Mouse (Mus musculus): Measurements from ENCODE around the gene Noxo1.
A peak's percentile ranks its signal among the peaks of the same experiment; 100 is the strongest.
"Not testable (repeated sequence)": the region's sequence is repeated elsewhere in the genome, so short reads cannot be mapped to it uniquely, and the experiment has no call there.

Gene Noxo1

GRCm38 (mm10) chr17:24677500-24678080 is 18.4 kb upstream of the Noxo1 start:
- peak in 1 of 2 experiments; percentile 4 for DNase-seq

- peak in 1 of 2 experiments; percentile 31 for DNase-seq
Observed at GRCm38 (mm10) chr17:24686514-24686913, 9.5 kb upstream of the Noxo1 start.

DNA sequence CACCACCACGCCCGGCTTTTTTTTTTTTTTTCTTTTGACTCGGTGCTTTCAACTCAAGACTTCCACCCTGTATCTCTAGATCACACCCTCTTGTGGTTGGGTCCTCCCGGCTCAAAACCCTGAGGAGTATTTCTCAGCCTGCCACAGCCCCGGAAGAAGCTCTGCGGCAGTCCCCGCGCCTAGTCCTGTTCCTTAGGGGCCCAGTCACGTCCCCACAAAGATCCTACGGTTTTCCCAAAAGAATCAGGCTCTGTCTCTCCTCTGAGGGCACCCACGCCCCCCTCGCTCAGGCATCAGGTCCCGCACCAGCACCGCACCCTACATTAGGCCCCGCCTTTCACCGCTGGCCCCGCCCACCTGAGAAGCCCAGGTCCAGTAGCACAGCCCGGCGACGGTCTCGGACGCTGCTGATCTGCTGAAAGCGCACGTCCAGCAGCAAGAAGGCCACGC is 8.9 kb upstream of the Noxo1 start:
- DNase-seq, result peak; percentile 41 to 64

DNA sequence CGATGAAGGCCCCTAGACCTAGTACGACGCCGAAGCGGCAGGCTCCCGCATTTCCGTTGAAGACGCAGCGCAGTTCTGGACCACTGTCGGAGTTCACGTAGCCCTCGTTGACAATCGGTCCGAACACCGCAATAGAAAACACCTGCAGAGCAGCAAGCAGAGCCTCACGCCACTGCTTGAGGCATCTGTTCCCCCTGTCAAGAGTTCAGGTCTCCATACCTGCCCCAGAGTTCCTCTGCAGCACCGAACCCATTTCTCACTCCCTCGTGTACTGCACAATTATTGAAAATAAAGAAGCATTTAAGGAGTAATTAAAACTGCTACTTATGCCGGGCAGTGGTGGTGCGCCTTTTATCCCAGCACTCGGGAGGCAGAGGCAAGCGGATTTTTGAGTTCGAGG is 8.4 kb upstream of the Noxo1 start:
- DNase-seq, result no peak

- peak in 1 of 2 experiments; percentile 4 for DNase-seq
Observed at GRCm38 (mm10) chr17:24689251-24690081, 6.6 kb upstream of the Noxo1 start, which contains the start of gene Syngr3. Gene Syngr3 (minus strand): TSS chr17:24689955.

DNA sequence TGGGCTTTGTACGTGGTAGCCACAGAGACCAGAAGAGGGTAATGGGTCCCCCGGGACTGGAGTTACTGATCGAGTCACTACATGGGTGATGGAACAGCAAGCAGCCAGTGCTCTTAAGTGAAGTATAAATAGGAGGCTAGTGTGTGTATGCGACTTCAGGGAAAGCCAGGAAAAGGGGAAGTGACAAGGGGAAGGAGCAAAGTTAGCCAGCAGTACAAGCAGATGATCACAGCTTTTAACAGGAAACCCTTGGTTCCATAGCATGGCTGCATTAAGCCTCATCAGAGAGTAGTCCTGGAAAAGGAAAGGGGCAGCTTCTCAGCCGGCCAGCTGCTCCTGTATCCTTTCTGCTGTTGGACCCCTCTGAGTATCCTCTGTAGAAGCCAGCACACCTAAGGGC is 3.6 kb upstream of the Noxo1 start:
- no peak for DNase-seq

DNA sequence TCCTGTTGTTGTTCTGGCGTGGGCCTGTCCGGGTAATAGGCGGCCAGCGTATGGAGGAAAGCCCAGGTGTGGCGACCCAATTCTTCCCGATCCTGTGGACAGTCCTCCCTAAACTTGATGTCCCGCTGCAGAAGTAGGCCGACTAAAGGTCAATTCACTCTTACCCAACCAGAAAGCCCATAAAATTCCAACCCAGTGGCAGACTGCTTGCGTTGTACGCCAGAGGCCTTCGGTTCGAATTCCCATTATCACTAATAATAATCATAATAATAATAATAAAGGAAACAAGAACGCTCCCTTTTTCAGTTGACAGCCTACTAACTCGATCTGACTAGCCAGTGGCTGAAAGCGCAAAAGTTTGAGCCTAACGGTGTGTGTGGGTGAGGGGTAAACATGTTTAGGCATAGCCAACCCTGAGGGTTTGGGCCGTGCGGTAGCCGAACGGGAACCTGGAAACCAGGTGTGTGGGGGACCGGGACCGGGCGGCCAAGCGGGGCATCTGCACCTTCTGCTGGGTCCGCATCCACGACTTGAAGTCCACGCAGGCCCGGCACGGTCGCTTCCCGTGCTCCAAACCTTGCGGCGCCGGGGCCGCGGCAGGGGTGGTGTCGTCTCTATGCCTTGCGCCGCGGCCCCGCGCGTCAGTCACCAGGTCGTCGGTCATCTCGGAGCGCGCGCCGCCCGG is 566 bp upstream of the Noxo1 start:
- DNase-seq, result no peak

GRCm38 (mm10) chr17:24697985-24698384 is 2.0 kb downstream of the Noxo1 start:
- DNase-seq, result peak in 1 of 2 experiments; percentile 23

- peak in 1 of 2 experiments; percentile 2 for DNase-seq
Observed at GRCm38 (mm10) chr17:24698715-24699114, 2.7 kb downstream of the Noxo1 start.

GRCm38 (mm10) chr17:24699473-24699872 is 3.4 kb downstream of the Noxo1 start:
- peak in 1 of 2 experiments; percentile 3 for DNase-seq

GRCm38 (mm10) chr17:24701251-24701650 is 5.2 kb downstream of the Noxo1 start:
- no peak for DNase-seq

GRCm38 (mm10) chr17:24705821-24706220 is 9.8 kb downstream of the Noxo1 start:
- no peak for DNase-seq

- peak; percentile 77 to 84 for DNase-seq
Observed at GRCm38 (mm10) chr17:24706982-24707800, 11.2 kb downstream of the Noxo1 start, which contains the start of gene Tbl3. Gene Tbl3 (minus strand): TSS chr17:24707660.

DNA sequence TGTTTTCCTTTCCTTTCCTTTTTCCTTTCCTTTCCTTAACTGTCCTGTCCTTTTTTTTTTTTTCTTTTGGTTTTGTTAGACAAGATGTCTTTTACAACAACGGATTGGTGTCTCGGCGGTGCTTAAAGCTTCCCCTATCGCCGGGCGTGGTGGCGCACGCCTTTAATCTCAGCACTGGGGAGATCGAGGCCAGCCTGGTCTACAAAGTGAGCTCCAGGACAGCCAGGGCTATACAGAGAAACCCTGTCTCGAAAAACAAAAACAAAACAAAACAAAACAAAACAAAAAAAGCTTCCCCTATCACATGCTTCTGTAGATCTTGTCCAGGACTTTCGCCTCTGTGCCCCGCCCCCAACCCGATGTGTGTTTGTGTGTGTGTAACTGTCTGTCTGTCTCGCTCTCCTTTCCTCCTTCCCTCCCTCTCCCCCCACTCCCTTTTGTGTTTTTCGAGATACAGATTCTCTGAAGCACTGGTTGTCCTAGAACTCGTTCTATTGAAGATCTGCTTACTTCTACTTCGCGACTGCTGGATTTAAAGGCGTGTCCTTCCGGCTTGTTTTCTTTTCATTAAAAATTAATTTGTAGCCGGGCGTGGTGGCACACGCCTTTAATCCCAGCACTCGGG is 11.9 kb downstream of the Noxo1 start:
- DNase-seq, result no peak

DNA sequence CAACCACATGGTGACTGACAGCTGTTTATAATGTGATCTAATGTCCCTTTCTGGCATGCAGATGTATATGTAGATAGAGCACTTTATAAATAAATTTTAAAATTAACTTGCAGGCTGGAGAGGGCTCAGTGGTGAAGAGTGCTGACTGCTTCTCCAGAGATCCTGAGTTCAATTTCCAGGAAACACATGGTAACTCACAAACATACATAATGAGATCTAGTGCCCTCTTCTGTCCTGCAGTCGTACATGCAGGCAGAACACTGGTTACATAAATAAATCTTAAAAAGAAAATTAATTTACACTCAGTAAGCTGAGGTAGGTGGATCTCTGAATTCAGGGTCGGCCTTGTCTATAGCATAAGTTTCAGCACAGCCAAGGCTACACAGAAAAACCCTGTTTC is 12.6 kb downstream of the Noxo1 start:
- DNase-seq, result no peak

DNA sequence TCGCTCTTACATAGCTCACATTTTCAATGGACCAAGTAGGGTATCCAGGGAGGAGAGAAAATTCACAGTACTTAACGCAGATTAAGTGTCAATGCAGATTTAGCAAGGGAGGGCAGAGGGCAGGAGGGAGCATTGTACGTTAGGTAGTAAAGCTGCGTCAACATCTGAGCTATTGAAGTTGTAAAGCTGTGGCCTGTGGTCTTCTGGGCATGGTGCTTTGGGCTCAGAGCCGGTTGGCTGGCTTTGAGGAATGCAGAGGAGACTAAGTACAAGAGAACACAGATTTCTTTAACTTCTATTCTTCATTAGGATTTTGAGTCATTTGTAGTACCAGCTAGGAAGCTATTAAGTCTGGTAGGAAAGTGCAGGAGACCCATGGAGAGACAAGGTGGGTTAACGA is 19.5 kb downstream of the Noxo1 start:
- no peak for DNase-seq

GRCm38 (mm10) chr17:24716166-24716682 is 20.2 kb downstream of the Noxo1 start:
- no peak for DNase-seq

GRCm38 (mm10) chr17:24717943-24718342 is 21.9 kb downstream of the Noxo1 start, which contains the start of the genes Rnf151 and Rps2:
Gene Rnf151 (minus strand): TSS chr17:24718063.
Gene Rps2 (plus strand): TSS chr17:24718116.
- no peak for DNase-seq

GRCm38 (mm10) chr17:24718938-24719337 is 22.9 kb downstream of the Noxo1 start:
- not testable (repeated sequence) for DNase-seq

GRCm38 (mm10) chr17:24719494-24720222 is 23.6 kb downstream of the Noxo1 start:
- DNase-seq, result peak; percentile 96 to 97

DNA sequence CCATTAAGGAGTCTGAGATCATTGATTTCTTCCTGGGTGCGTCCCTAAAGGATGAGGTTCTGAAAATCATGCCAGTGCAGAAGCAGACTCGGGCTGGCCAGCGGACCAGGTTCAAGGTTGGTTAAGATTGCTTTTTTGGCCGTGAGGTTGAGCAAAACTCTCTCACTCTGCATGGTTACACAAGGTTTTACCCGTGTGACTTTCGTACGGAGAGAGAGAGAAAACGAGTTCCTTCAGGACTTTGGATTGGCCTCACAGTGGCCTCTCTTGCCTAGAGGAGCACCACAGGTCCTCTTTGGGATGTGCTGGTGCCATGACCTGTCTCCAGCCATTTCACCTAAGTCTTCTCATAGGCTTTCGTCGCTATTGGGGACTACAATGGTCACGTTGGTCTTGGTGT is 24.6 kb downstream of the Noxo1 start:
- not testable (repeated sequence) for DNase-seq
